Mouse (Mus musculus) cerebellum, postnatal 14 days (tissue): ENCODE measurements around the gene Mageb16.
A peak's percentile ranks its signal among the peaks of the same experiment; 100 is the strongest.

Experiments
- DNase-seq, 2 experiments: peaks; one replicate each; pipeline ENCODE4 v3.0.0; 2021; ENCODE audit warnings: mixed read lengths in 2 of 2

Gene Mageb16

GRCm38 (mm10) chrX:79671411-79671810 lies at the start of gene Mageb16:
Gene Mageb16 (minus strand): TSS chrX:79671435.
- DNase-seq: no peak

DNA sequence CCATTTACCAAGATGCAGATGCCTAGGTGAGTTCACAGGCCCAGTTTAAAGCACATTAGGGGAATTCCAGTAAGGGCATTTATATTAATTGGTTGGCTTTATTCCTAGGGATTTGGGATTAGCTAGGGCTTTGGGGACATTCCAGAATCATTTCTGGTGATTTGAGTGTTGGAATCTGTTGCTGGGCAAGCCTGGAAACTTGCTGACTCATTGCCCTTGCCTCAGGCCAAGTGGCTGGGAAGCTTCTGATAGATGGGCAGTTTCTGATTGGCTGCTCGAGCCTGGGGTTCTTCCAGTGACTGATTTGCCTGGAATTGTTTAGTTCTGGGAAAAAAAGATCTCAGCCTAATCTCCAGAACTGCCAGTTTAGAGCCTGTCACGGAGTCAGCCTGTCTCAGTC lies 20.1 kb downstream of the Mageb16 start:
- peak in 1 of 2 experiments; percentile 0 for DNase-seq

DNA sequence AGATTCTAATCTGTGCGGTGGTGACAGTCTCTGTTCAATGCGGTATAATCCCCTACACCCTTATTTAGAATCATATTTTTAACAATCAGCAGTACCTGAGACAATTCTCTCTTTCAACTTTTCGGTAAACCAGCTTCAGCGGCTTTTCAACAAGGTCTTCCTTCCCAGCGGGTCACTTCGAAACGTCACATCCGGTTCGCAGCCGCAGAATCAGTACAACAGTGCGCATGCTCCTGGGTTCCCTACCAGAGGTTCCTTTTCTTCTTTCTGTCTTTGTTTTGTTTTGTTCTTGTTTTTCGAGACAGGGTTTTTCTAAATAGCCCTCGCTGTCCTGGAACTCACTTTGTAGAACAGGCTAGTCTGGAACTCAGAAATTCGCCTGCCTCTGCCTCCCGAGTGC lies 35.8 kb downstream of the Mageb16 start:
- no peak for DNase-seq

- no peak for DNase-seq
These were observed 64.8 kb downstream of the Mageb16 start for GRCm38 (mm10) chrX:79606462-79606861.
